Comparison of ENCODE assay signal across 12 mouse cellular contexts in the genomic region with DNA sequence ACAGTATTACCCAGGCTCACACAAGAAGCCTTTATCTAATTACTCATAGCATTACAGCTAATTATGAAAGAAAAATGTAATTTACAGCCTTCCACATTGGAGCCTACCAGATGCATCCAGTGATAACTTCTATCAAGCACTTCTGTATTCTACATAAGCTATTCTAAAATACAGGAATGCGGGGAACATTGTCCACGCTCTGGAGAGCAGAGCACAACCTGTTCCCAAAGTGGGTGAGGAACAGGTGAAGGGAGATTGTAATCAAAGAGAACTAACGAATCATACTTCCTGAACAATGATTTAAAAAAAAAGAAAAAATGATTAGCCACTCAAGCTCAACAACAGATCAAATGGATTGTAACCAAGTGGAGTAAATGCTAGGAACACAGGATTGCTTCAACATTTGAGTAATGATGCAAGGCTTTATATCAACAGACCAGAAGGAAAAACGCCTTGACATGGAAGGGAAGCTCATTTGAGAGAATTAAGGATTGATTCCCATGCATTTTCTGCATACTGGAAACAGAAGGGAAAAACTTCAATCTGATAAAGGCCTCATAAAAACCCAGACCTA.
"Had no signal": no experiment of that assay in that cellular context is flagged by ENCODE, and none has a peak within 500 bp of the region (broad histone marks: within the 10 kb centered on the region; RNA-seq: fewer than 3 reads in every experiment).

No protein-coding gene starts in this region.

- H3K27me3 ChIP-seq: limb, embryonic 15.5 days; neural tube, embryonic 15.5 days had no signal

- H3K4me1 ChIP-seq: limb, embryonic 15.5 days; midbrain, embryonic 10.5 days; neural tube, embryonic 15.5 days had no signal

- H3K9ac ChIP-seq: limb, embryonic 15.5 days; liver, embryonic 14.5 days; neural tube, embryonic 15.5 days had no signal

- H3K27ac ChIP-seq: limb, embryonic 15.5 days; liver, embryonic 14.5 days; midbrain, embryonic 10.5 days; neural tube, embryonic 15.5 days; stomach, postnatal 0 days had no signal

- H3K4me2 ChIP-seq: limb, embryonic 15.5 days; neural tube, embryonic 15.5 days had no signal

- DNase-seq: layer of hippocampus, adult 9-11 months; layer of hippocampus, postnatal 36 days; midbrain, embryonic 14.5 days; thymus, postnatal 4 days had no signal

- H3K9me3 ChIP-seq: limb, embryonic 15.5 days; midbrain, embryonic 10.5 days; neural tube, embryonic 15.5 days had no signal

- ATAC-seq: inflammation-experienced regulatory T-cells, adult 6 months; intestine, postnatal 0 days had no signal

- H3K36me3 ChIP-seq: limb, embryonic 15.5 days; midbrain, embryonic 10.5 days had no signal

- H3K4me3 ChIP-seq: limb, embryonic 15.5 days; midbrain, embryonic 10.5 days; myocyte; neural tube, embryonic 15.5 days had no signal
